Mouse (Mus musculus) lung, adult 2 months (tissue): ENCODE results near the gene Smurf1.

Source experiments
- CTCF ChIP-seq: fragments of 200-500 bp; IDR thresholded peaks from 2 replicates; pipeline ENCODE4 v1.5.1; 2011; ENCODE audit warnings: mild to moderate bottlenecking, low read length, control low read depth; ENCODE audit not compliant: insufficient read depth
- POLR2A ChIP-seq: fragments of 200-500 bp; IDR thresholded peaks from 2 replicates; pipeline ENCODE4 v1.6.1; 2011; ENCODE audit warnings: low read depth, mild to moderate bottlenecking, control low read depth, low read length, borderline replicate concordance; ENCODE audit errors: extremely low read depth

- TF ChIP-seq CTCF (no peak), POLR2A (no peak)
Observed at GRCm38 (mm10) chr5:145005596-145005995, 39.9 kb upstream of the Smurf1 start.
